Mouse (Mus musculus) gastrocnemius, postnatal 10 days (tissue): ENCODE measurements at regions not wholly inside any gene's neighbourhood (a gene's known extent, or its start where the extent isn't known, plus 50 kb on each side); places are given as distances from the start of the nearest gene placed in this dataset.

Experiments
- DNase-seq: peaks from one replicate; pipeline ENCODE4 v3.0.0; 2021; ENCODE audit warnings: mixed read lengths

- no peak for DNase-seq
Measured at GRCm38 (mm10) chr11:113091901-113092568, 310.0 kb downstream of the Sox9 start.

- DNase-seq, result no peak
Measured at GRCm38 (mm10) chr11:113093895-113094445, 311.9 kb downstream of the Sox9 start.

GRCm38 (mm10) chr11:113095625-113096024 is 313.6 kb downstream of the Sox9 start:
- DNase-seq, result no peak

GRCm38 (mm10) chr11:113096209-113096608 is 314.2 kb downstream of the Sox9 start:
- DNase-seq, result no peak

GRCm38 (mm10) chr11:113098360-113098759 is 316.3 kb downstream of the Sox9 start:
- DNase-seq, result no peak

GRCm38 (mm10) chr11:113100800-113101199 is 318.8 kb downstream of the Sox9 start:
- DNase-seq, result no peak

GRCm38 (mm10) chr11:113101534-113101933 is 319.5 kb downstream of the Sox9 start:
- no peak for DNase-seq

GRCm38 (mm10) chr11:113103161-113103845 is 321.3 kb downstream of the Sox9 start:
- DNase-seq, result no peak

GRCm38 (mm10) chr11:113105371-113105770 is 323.3 kb downstream of the Sox9 start:
- no peak for DNase-seq

GRCm38 (mm10) chr11:113107205-113107844 is 325.3 kb downstream of the Sox9 start:
- no peak for DNase-seq

GRCm38 (mm10) chr11:113107966-113108699 is 326.1 kb downstream of the Sox9 start:
- no peak for DNase-seq

- no peak for DNase-seq
Measured at GRCm38 (mm10) chr11:113109096-113109495, 327.1 kb downstream of the Sox9 start.

GRCm38 (mm10) chr11:113113220-113113817 is 331.3 kb downstream of the Sox9 start:
- DNase-seq, result no peak

GRCm38 (mm10) chr11:113117179-113117898 is 335.3 kb downstream of the Sox9 start:
- no peak for DNase-seq

GRCm38 (mm10) chr11:113120570-113120969 is 338.5 kb downstream of the Sox9 start:
- no peak for DNase-seq

- DNase-seq, result no peak
Measured at GRCm38 (mm10) chr11:113121307-113121706, 339.3 kb downstream of the Sox9 start.

- DNase-seq, result no peak
Measured at GRCm38 (mm10) chr11:113122137-113122536, 340.1 kb downstream of the Sox9 start.

GRCm38 (mm10) chr11:113122964-113123363 is 340.9 kb downstream of the Sox9 start:
- no peak for DNase-seq

GRCm38 (mm10) chr11:113125832-113126231 is 343.8 kb downstream of the Sox9 start:
- DNase-seq, result no peak

- no peak for DNase-seq
Measured at GRCm38 (mm10) chr11:113129192-113129591, 347.2 kb downstream of the Sox9 start.

GRCm38 (mm10) chr11:113129975-113130374 is 348.0 kb downstream of the Sox9 start:
- DNase-seq, result no peak
